ENCODE assay signal across 29 mouse cellular contexts in genomic region chr12:117653920-117654472, GRCm38 (mm10).
DNase-seq lines count a peak whose midpoint lies in the region; ATAC-seq and TF ChIP-seq lines count a peak whose summit lies in the region.
"Had no signal": no experiment of that assay in that cellular context is flagged by ENCODE, and none has a peak within 500 bp of the region (broad histone marks: within the 10 kb centered on the region; RNA-seq: fewer than 3 reads in every experiment).

No protein-coding gene starts in this region.

- TF ChIP-seq EP300 in liver, embryonic 14.5 days (IDR thresholded peaks at IDR 0.05; ENCODE audit: low read depth) = no peak
- no peak for TF ChIP-seq EP300 in lung, postnatal 0 days (IDR thresholded peaks at IDR 0.05)

- WGBS in heart, embryonic 15.5 days = 69% methylated on average over 8 of the region's 8 CpGs
- 64% methylated on average over 8 of the region's 8 CpGs for WGBS in liver, embryonic 14.5 days (ENCODE audit: insufficient replicate concordance)
- WGBS in lung, postnatal 0 days = 62% methylated on average over 8 of the region's 8 CpGs

- no peak overlapping the region for H3K9ac ChIP-seq in heart, embryonic 15.5 days
- H3K9ac ChIP-seq in liver, embryonic 14.5 days (replicated peaks) = no peak overlapping the region
- H3K9ac ChIP-seq in lung, postnatal 0 days (replicated peaks; ENCODE audit: low read depth) = no peak overlapping the region
- H3K9ac ChIP-seq: heart, embryonic 12.5 days; hindbrain, embryonic 12.5 days; intestine, embryonic 15.5 days; neural tube, embryonic 13.5 days had no signal

- no peak for DNase-seq in heart, adult 11 months
- DNase-seq in liver, embryonic 14.5 days (ENCODE audit: low read depth in 3 of 3, low spot score in 3 of 3) = no peak
- no peak for DNase-seq in liver
- peak; percentile 70 for DNase-seq in lung, postnatal 0 days (ENCODE audit: low spot score)
- DNase-seq in lung, adult 18-20 months = no peak
- no peak for DNase-seq in adrenal gland, adult 8-10 months
- DNase-seq: adrenal gland, adult 2 months; cerebellum, adult 2 months; cerebellum, postnatal 25 days; gastrocnemius, postnatal 25 days; heart, adult 18-20 months; heart, postnatal 36 days; kidney, adult 8-10 months; kidney, postnatal 10 days; layer of hippocampus, postnatal 36 days; left cerebral cortex, postnatal 4 days; right cerebral cortex, postnatal 4 days; thymus, adult 18-20 months; thymus, postnatal 25 days had no signal

- 0 out of 2 replicates have a peak, but pooled peaks have one; percentile 4 for TF ChIP-seq CTCF in liver, embryonic 14.5 days (IDR thresholded peaks at IDR 0.05; ENCODE audit: low read depth)
- peak; percentile 56 for TF ChIP-seq CTCF in lung, postnatal 0 days (IDR thresholded peaks at IDR 0.05)

- peaks cover 10% of the 10 kb centered on the region for H3K4me1 ChIP-seq in heart, embryonic 15.5 days (replicated peaks)
- no peaks in the 10 kb centered on the region for H3K4me1 ChIP-seq in liver, embryonic 14.5 days (replicated peaks; ENCODE audit: control insufficient read depth in 2 of 2, insufficient read depth in 2 of 2, low read length in 1 of 2)
- peaks cover 5% of the 10 kb centered on the region; the same call in 1 of the 2 replicates for H3K4me1 ChIP-seq in lung, postnatal 0 days (ENCODE audit: insufficient read depth, low read depth, low read length)
- H3K4me1 ChIP-seq: hindbrain, embryonic 12.5 days; intestine, embryonic 15.5 days; neural tube, embryonic 13.5 days had no signal

- H3K36me3 ChIP-seq in heart, embryonic 15.5 days = no peaks in the 10 kb centered on the region
- H3K36me3 ChIP-seq in liver, embryonic 14.5 days (replicated peaks; ENCODE audit: control insufficient read depth, insufficient read depth, low read depth) = no peaks in the 10 kb centered on the region
- H3K36me3 ChIP-seq in lung, postnatal 0 days (ENCODE audit: insufficient read depth, low read length) = no peaks in the 10 kb centered on the region
- H3K36me3 ChIP-seq: heart, embryonic 12.5 days; hindbrain, embryonic 12.5 days; intestine, embryonic 15.5 days; neural tube, embryonic 13.5 days had no signal

- no peak overlapping the region for H3K4me3 ChIP-seq in heart, embryonic 15.5 days
- H3K4me3 ChIP-seq in liver, embryonic 14.5 days (ENCODE audit: insufficient read depth in 1 of 2, low read depth in 2 of 2, low read length in 2 of 2) = no peak overlapping the region
- H3K4me3 ChIP-seq in lung, postnatal 0 days (ENCODE audit: low read depth, low read length) = no peak overlapping the region
- H3K4me3 ChIP-seq: heart, embryonic 12.5 days; hindbrain, embryonic 12.5 days; intestine, embryonic 15.5 days; neural tube, embryonic 13.5 days had no signal

- no peaks in the 10 kb centered on the region for H3K27me3 ChIP-seq in heart, embryonic 15.5 days
- H3K27me3 ChIP-seq in liver, embryonic 14.5 days (ENCODE audit: control insufficient read depth, insufficient read depth, low read length) = no peaks in the 10 kb centered on the region
- H3K27me3 ChIP-seq in lung, postnatal 0 days (replicated peaks; ENCODE audit: insufficient read depth, low read length) = no peaks in the 10 kb centered on the region
- H3K27me3 ChIP-seq: heart, embryonic 12.5 days; hindbrain, embryonic 12.5 days; intestine, embryonic 15.5 days; neural tube, embryonic 13.5 days had no signal

- H3K9me3 ChIP-seq in heart, embryonic 15.5 days (replicated peaks) = no peaks in the 10 kb centered on the region
- H3K9me3 ChIP-seq in liver, embryonic 14.5 days (ENCODE audit: control insufficient read depth, low read length) = no peaks in the 10 kb centered on the region
- no peaks in the 10 kb centered on the region for H3K9me3 ChIP-seq in lung, postnatal 0 days (ENCODE audit: low read length)
- H3K9me3 ChIP-seq: heart, embryonic 12.5 days; hindbrain, embryonic 12.5 days; intestine, embryonic 15.5 days; neural tube, embryonic 13.5 days had no signal

- no peak overlapping the region for H3K4me2 ChIP-seq in heart, embryonic 15.5 days
- H3K4me2 ChIP-seq in liver, embryonic 14.5 days (ENCODE audit: low read depth) = no peak overlapping the region
- H3K4me2 ChIP-seq in lung, postnatal 0 days (replicated peaks; ENCODE audit: low read depth, low read length) = no peak overlapping the region
- H3K4me2 ChIP-seq: heart, embryonic 12.5 days; hindbrain, embryonic 12.5 days; intestine, embryonic 15.5 days; midbrain, embryonic 11.5 days; neural tube, embryonic 13.5 days had no signal

- no peak overlapping the region for H3K27ac ChIP-seq in heart, embryonic 15.5 days
- no peak overlapping the region for H3K27ac ChIP-seq in liver, embryonic 14.5 days
- H3K27ac ChIP-seq in lung, postnatal 0 days (ENCODE audit: low read length) = no peak overlapping the region
- H3K27ac ChIP-seq: hindbrain, embryonic 12.5 days; hindbrain, postnatal 0 days; intestine, embryonic 15.5 days; neural tube, embryonic 13.5 days; stomach, postnatal 0 days had no signal

- ATAC-seq in heart, embryonic 15.5 days (replicated peaks; ENCODE audit: insufficient number of reproducible peaks, insufficient read depth, low FRiP score, low read depth) = peak; percentile 53; the same call in 1 of the 2 replicates
- ATAC-seq in liver, embryonic 14.5 days (ENCODE audit: insufficient read depth) = 0 out of 2 replicates have a peak, but pooled peaks have one; percentile 26
- peak; percentile 81 for ATAC-seq in lung, postnatal 0 days
- ATAC-seq: activated CD4-positive, CD25-positive, alpha-beta regulatory T cell, adult 4 months; forebrain, embryonic 14.5 days; hindbrain, postnatal 0 days; intestine, embryonic 15.5 days had no signal

Comparison
In these comparisons a context has a peak if more than half of its experiments do, and no peak if none do; other contexts are left out.
1. ATAC-seq: peak in every context shown above with its lines; median percentile 81 in lung, postnatal 0 days; 53 in heart, embryonic 15.5 days; 26 in liver, embryonic 14.5 days.